Mouse (Mus musculus): ENCODE measurements around the gene Numb. TPM values are rescaled to one million over a fixed set of nuclear protein-coding genes. Genes with fewer than 3 reads are reported as not detected.

Gene Numb
- polyA plus RNA-seq, 1 experiment from 2014 or later: 25.6 TPM

GRCm38 (mm10) chr12:83765965-83766603 is 155.7 kb downstream of the Numb start:
- no peak for ATAC-seq (ENCODE audit: low FRiP score)
- Histone ChIP-seq H3K4me3 (no peak overlapping the region), H3K4me1 (replicated peaks) (peaks cover 37% of the 10 kb centered on the region), H3K27me3 (peaks cover 25% of the 10 kb centered on the region), H3K27ac (no peak overlapping the region), H3K4me2 (no peak overlapping the region), H3K9me3 (no peaks in the 10 kb centered on the region), H3K36me3 (no peaks in the 10 kb centered on the region), H3K9ac (no peak overlapping the region)
- 79% methylated on average over 13 of the region's 13 CpGs for WGBS

GRCm38 (mm10) chr12:83764519-83764918 is 157.2 kb downstream of the Numb start:
- 78% methylated on average over 10 of the region's 10 CpGs for WGBS
- H3K4me2 ChIP-seq: no peak overlapping the region
- ATAC-seq (ENCODE audit: low FRiP score): no peak
- H3K36me3 ChIP-seq: no peaks in the 10 kb centered on the region
- no peak overlapping the region for H3K9ac ChIP-seq
- peaks cover 28% of the 10 kb centered on the region for H3K27me3 ChIP-seq
- H3K4me3 ChIP-seq: no peak overlapping the region
- no peaks in the 10 kb centered on the region for H3K9me3 ChIP-seq
- H3K27ac ChIP-seq: no peak overlapping the region
- H3K4me1 ChIP-seq (replicated peaks): peaks cover 23% of the 10 kb centered on the region

DNA sequence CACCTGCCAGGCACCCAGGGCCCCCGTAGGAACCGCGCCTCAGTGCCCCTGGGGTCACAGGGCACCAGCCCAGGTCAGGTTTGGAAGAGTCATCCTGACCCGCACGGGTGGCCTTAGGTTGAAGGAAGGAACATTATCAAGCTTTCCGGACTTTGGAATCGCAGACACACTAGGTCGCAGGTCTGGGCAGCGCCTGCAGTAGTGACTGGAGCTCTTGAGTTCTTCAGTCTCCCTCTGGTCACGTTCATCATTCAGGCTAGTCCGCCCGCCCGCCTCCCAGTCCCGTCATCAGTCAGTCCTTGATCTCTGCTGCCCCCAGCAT is 157.7 kb downstream of the Numb start:
- H3K4me3 ChIP-seq: peak overlapping the region; percentile 27
- H3K9ac ChIP-seq: peak overlapping the region; percentile 61
- no peaks in the 10 kb centered on the region for H3K36me3 ChIP-seq
- peaks cover 22% of the 10 kb centered on the region for H3K4me1 ChIP-seq (replicated peaks)
- no peak for ATAC-seq (ENCODE audit: low FRiP score)
- H3K9me3 ChIP-seq: no peaks in the 10 kb centered on the region
- WGBS: 10% methylated on average over 14 of the region's 14 CpGs
- peaks cover 28% of the 10 kb centered on the region for H3K27me3 ChIP-seq
- no peak overlapping the region for H3K27ac ChIP-seq
- H3K4me2 ChIP-seq: peak overlapping the region; percentile 57

DNA sequence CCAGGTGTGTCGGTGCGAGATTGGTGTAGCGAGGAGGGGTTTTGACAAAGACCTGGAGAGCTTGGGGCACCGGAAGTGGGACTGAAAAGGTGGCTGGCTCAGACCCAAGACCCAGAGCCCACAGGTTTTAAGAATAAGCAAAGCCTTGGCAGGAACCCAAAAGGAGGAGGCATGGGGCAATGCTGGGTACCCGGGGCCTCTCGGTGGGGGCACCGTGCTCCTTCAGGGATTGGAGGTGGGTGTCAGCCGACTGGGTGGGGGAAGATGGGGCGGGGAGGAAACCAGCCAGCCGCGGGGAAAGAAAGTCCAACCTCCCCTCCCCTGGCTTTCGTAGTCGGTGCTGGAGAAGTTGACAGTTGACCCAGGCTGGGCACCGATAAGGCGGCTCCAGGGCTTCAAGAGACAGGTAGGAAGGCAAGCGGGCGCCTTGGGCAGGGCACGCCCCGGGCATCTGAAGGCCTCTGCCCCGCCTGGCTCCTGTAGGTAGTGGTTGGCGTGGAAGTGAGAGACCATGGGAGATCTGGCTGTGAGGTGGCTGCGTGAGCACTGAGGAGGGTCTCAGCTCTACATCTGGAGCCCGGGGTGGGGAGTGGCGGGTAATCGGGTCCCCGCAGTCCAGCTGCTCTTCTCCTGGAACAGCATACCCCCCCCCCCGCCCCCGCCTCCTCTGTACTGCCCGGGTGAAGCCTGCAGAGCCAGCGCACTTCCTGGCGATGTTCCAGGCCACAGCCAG is 158.3 kb downstream of the Numb start, which contains the start of gene Papln:
TSS of gene Papln (plus strand) at position 324 of the 733 bp plus-strand sequence.
- ATAC-seq (ENCODE audit: low FRiP score): peak; percentile 41
- no peaks in the 10 kb centered on the region for H3K9me3 ChIP-seq
- peaks cover 28% of the 10 kb centered on the region for H3K27me3 ChIP-seq
- WGBS: 19% methylated on average over 26 of the region's 31 CpGs
- peak within 1 kb of the TSS; percentile 61 for H3K9ac ChIP-seq
- H3K27ac ChIP-seq: no peak within 1 kb of the TSS
- H3K4me2 ChIP-seq: peak within 1 kb of the TSS; percentile 57
- H3K4me1 ChIP-seq (replicated peaks): peaks cover 22% of the 10 kb centered on the region
- no peaks in the 10 kb centered on the region for H3K36me3 ChIP-seq
- H3K4me3 ChIP-seq: peak within 1 kb of the TSS; percentile 27

DNA sequence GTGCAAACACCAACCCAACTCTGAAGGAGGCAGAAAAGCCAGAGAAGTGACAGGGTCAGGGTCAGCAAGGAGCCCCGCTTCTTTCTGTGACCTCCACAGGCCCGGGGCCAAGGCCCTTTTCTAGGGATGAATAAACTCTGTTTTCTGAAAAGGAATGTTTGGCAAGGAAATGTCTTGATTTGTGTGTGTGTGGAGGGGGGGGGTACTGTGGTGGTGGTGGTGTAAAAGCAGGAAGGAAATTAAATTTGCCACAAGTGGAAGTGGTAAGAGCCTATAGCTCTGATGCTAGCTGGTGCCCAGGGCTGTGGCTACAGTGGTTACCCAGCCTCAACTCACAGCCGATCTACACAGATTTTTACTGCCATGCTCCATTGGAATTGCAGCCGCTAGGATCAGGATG is 159.0 kb downstream of the Numb start:
- ATAC-seq (ENCODE audit: low FRiP score): no peak
- peaks cover 28% of the 10 kb centered on the region for H3K27me3 ChIP-seq
- no peak overlapping the region for H3K4me2 ChIP-seq
- no peak overlapping the region for H3K9ac ChIP-seq
- no peak overlapping the region for H3K4me3 ChIP-seq
- H3K9me3 ChIP-seq: no peaks in the 10 kb centered on the region
- H3K27ac ChIP-seq: no peak overlapping the region
- 28% methylated on average over 4 of the region's 4 CpGs for WGBS
- no peaks in the 10 kb centered on the region for H3K36me3 ChIP-seq
- H3K4me1 ChIP-seq (replicated peaks): peaks cover 22% of the 10 kb centered on the region

- WGBS: 100% methylated on average over 2 of the region's 2 CpGs
- Histone ChIP-seq H3K36me3 (no peaks in the 10 kb centered on the region), H3K4me2 (no peak overlapping the region), H3K4me1 (replicated peaks) (peaks cover 22% of the 10 kb centered on the region), H3K4me3 (no peak overlapping the region), H3K27ac (no peak overlapping the region), H3K9me3 (no peaks in the 10 kb centered on the region), H3K9ac (no peak overlapping the region), H3K27me3 (peaks cover 21% of the 10 kb centered on the region)
- no peak for ATAC-seq (ENCODE audit: low FRiP score)
Measured at GRCm38 (mm10) chr12:83760201-83760600, 161.5 kb downstream of the Numb start.

- H3K9ac ChIP-seq: no peak overlapping the region
- peaks cover 16% of the 10 kb centered on the region for H3K4me1 ChIP-seq (replicated peaks)
- H3K36me3 ChIP-seq: no peaks in the 10 kb centered on the region
- H3K4me2 ChIP-seq: no peak overlapping the region
- no peak overlapping the region for H3K27ac ChIP-seq
- ATAC-seq (ENCODE audit: low FRiP score): no peak
- H3K9me3 ChIP-seq: no peaks in the 10 kb centered on the region
- H3K4me3 ChIP-seq: no peak overlapping the region
- H3K27me3 ChIP-seq: peaks cover 9% of the 10 kb centered on the region; the same call in 1 of the 2 replicates
- WGBS: 66% methylated on average over 10 of the region's 10 CpGs
Measured at GRCm38 (mm10) chr12:83758735-83759134, 163.0 kb downstream of the Numb start.

DNA sequence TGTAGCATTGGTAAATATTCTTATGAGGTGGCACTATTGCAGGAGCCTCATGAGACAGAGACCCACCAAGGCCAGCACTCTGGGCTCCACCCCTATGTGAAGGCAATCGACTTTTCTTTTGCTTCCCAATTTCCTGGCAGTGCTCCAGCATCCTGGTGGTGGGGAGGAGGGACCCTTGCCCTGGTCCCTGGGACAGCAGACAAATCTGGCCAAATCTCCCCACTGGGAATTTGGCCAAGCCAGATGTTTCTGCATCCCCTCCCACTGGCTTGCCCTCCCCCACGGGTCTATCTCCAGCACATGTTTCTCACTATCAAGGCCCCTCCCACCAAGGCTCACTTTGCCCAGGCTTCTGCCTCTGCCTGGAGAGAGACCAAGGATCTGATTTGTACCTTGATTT is 169.2 kb downstream of the Numb start:
- WGBS: 44% methylated on average over 2 of the region's 2 CpGs
- Histone ChIP-seq H3K4me1 (replicated peaks) (no peaks in the 10 kb centered on the region), H3K9me3 (no peaks in the 10 kb centered on the region), H3K4me2 (no peak overlapping the region), H3K9ac (no peak overlapping the region), H3K4me3 (no peak overlapping the region), H3K27ac (no peak overlapping the region), H3K27me3 (no peaks in the 10 kb centered on the region), H3K36me3 (no peaks in the 10 kb centered on the region)
- no peak for ATAC-seq (ENCODE audit: low FRiP score)

GRCm38 (mm10) chr12:83749186-83749585 is 172.5 kb downstream of the Numb start:
- no peak overlapping the region for H3K4me2 ChIP-seq
- peaks cover 1% of the 10 kb centered on the region; the same call in 1 of the 2 replicates for H3K4me1 ChIP-seq (replicated peaks)
- ATAC-seq (ENCODE audit: low FRiP score): no peak
- no peaks in the 10 kb centered on the region for H3K27me3 ChIP-seq
- no peaks in the 10 kb centered on the region for H3K36me3 ChIP-seq
- no peaks in the 10 kb centered on the region for H3K9me3 ChIP-seq
- no peak overlapping the region for H3K9ac ChIP-seq
- H3K27ac ChIP-seq: no peak overlapping the region
- WGBS: 57% methylated on average over 1 of the region's 1 CpGs
- no peak overlapping the region for H3K4me3 ChIP-seq

Other genes with a start within 250 kb of the Numb start
- gene Psen1, start 233.8 kb downstream of the Numb start, polyA plus RNA-seq (2015; fragmentation: Nextera tagmentation; extraction: Ambion mirVana): 66.4 and 68.5 TPM in 2 replicates
- 0.16 and 0.22 TPM in 2 replicates for gene Papln, start 158.3 kb downstream of the Numb start, polyA plus RNA-seq (2015; fragmentation: Nextera tagmentation; extraction: Ambion mirVana)
- 10.0 and 10.8 TPM in 2 replicates for gene Riox1, start 28.7 kb upstream of the Numb start, polyA plus RNA-seq (2015; fragmentation: Nextera tagmentation; extraction: Ambion mirVana)
- not detected in 2 replicates for gene Heatr4, start 62.9 kb upstream of the Numb start, polyA plus RNA-seq (2015; fragmentation: Nextera tagmentation; extraction: Ambion mirVana)
- gene Acot2, start 65.9 kb upstream of the Numb start, polyA plus RNA-seq (2015; fragmentation: Nextera tagmentation; extraction: Ambion mirVana): 14.7 and 17.0 TPM in 2 replicates
- gene Acot1, start 87.6 kb upstream of the Numb start, polyA plus RNA-seq (2015; fragmentation: Nextera tagmentation; extraction: Ambion mirVana): 77.9 and 83.6 TPM in 2 replicates
- gene Acot4, start 116.4 kb upstream of the Numb start, polyA plus RNA-seq (2015; fragmentation: Nextera tagmentation; extraction: Ambion mirVana): 0.09 and 0.13 TPM in 2 replicates
- not detected in 2 replicates for gene Gm49366, start 117.0 kb upstream of the Numb start, polyA plus RNA-seq (2015; fragmentation: Nextera tagmentation; extraction: Ambion mirVana)
- gene Acot3, start 130.2 kb upstream of the Numb start, polyA plus RNA-seq (2015; fragmentation: Nextera tagmentation; extraction: Ambion mirVana): 0.89 and 0.96 TPM in 2 replicates
- not detected in 2 replicates for gene Acot5, start 147.4 kb upstream of the Numb start, polyA plus RNA-seq (2015; fragmentation: Nextera tagmentation; extraction: Ambion mirVana)
- gene Acot6, start 178.7 kb upstream of the Numb start, polyA plus RNA-seq (2015; fragmentation: Nextera tagmentation; extraction: Ambion mirVana): 0.88 and 0.97 TPM in 2 replicates
- gene Dnal1, start 192.4 kb upstream of the Numb start, polyA plus RNA-seq (2015; fragmentation: Nextera tagmentation; extraction: Ambion mirVana): 9.1 and 9.7 TPM in 2 replicates
- gene Pnma1, start 226.6 kb upstream of the Numb start, polyA plus RNA-seq (2015; fragmentation: Nextera tagmentation; extraction: Ambion mirVana): 3.5 and 3.8 TPM in 2 replicates

All from hindbrain, embryonic 13.5 days (tissue).